Mouse (Mus musculus) heart, embryonic 16.5 days (tissue): ENCODE data around the gene Kcnk7. TPM values are rescaled to one million over a fixed set of nuclear protein-coding genes. Genes with fewer than 3 reads are reported as not detected.

Source experiments
- ATAC-seq: fragments of 200-750 bp; cut with Nextera tagmentation; replicated peaks from 2 replicates; pipeline ENCODE4 v1.8.0; 2017; ENCODE audit warnings: moderate number of reproducible peaks; ENCODE audit not compliant: insufficient read depth, low FRiP score; ENCODE audit errors: extremely low read depth
- H3K27ac ChIP-seq: fragments of 300-500 bp; sonication (generic); 2 replicates; pipeline ENCODE4 v1.5.1; 2014; ENCODE audit warnings: mild to moderate bottlenecking, low read length, control low read depth, moderate library complexity
- H3K27me3 ChIP-seq: fragments of 300-500 bp; sonication (generic); 2 replicates; pipeline ENCODE4 v1.6.1; 2014; ENCODE audit warnings: low read length, mixed read lengths; ENCODE audit not compliant: control insufficient read depth, insufficient read depth
- H3K36me3 ChIP-seq: fragments of 300-500 bp; sonication (generic); 2 replicates; pipeline ENCODE4 v1.6.1; 2014; ENCODE audit not compliant: control insufficient read depth, insufficient read depth
- H3K4me1 ChIP-seq: fragments of 300-500 bp; sonication (generic); 2 replicates; pipeline ENCODE4 v1.6.1; 2014; ENCODE audit warnings: low read length, mixed read lengths; ENCODE audit not compliant: control insufficient read depth, insufficient read depth
- H3K4me2 ChIP-seq: fragments of 300-500 bp; sonication (generic); 2 replicates; pipeline ENCODE4 v1.6.1; 2014; ENCODE audit warnings: low read depth, mild to moderate bottlenecking, control low read depth, low read length
- H3K4me3 ChIP-seq: fragments of 300-500 bp; sonication (generic); 2 replicates; pipeline ENCODE4 v1.5.1; 2014; ENCODE audit warnings: mild to moderate bottlenecking, control low read depth, low read length
- H3K9ac ChIP-seq: fragments of 300-500 bp; sonication (generic); 2 replicates; pipeline ENCODE4 v1.6.1; 2014; ENCODE audit warnings: low read length, control low read depth
- H3K9me3 ChIP-seq: fragments of 300-500 bp; sonication (generic); replicated peaks from 2 replicates; pipeline ENCODE4 v1.6.1; 2016; ENCODE audit warnings: low read length; ENCODE audit not compliant: control insufficient read depth
- WGBS: fragments of 180-500 bp; shearing (Covaris S2); extraction: QIAGEN DNeasy Blood & Tissue Kit; methylation state at CpG from one replicate; pipeline ENCODE4 v1.1.7; 2014; 5-methylcytosine and 5-hydroxymethylcytosine counted together
- polyA plus RNA-seq: library from polyadenylated mRNA; unstranded; fragments of >200 nt; fragmentation: Nextera tagmentation; extraction: Ambion mirVana; gene quantifications from 2 replicates; pipeline ENCODE4 v1.2.1, GENCODE M21; 2015

The Kcnk7 gene
- polyA plus RNA-seq, 1 experiment from 2014 or later, result 0.18 TPM

GRCm38 (mm10) chr19:5740320-5741317 lies 36.5 kb downstream of the Kcnk7 start, which contains the start of gene Ltbp3:
Gene Ltbp3 (plus strand): TSS chr19:5740904.
- 0 out of 2 replicates have a peak, but pooled peaks cover 4% of the 10 kb centered on the region for H3K27me3 ChIP-seq
- WGBS, result 37% methylated on average over 13 of the region's 14 CpGs

GRCm38 (mm10) chr19:5741641-5742240 lies 37.6 kb downstream of the Kcnk7 start:
- ATAC-seq, result peak; percentile 75
- H3K36me3 ChIP-seq, result no peaks in the 10 kb centered on the region
- peak overlapping the region; percentile 85 for H3K4me3 ChIP-seq
- peak overlapping the region; percentile 96 for H3K9ac ChIP-seq
- WGBS, result under 1% methylated on average over 53 of the region's 55 CpGs
- peak overlapping the region; percentile 95 for H3K27ac ChIP-seq
- peak overlapping the region; percentile 96 for H3K4me2 ChIP-seq
- H3K27me3 ChIP-seq, result 0 out of 2 replicates have a peak, but pooled peaks cover 4% of the 10 kb centered on the region
- no peaks in the 10 kb centered on the region for H3K9me3 ChIP-seq
- H3K4me1 ChIP-seq, result peaks cover 47% of the 10 kb centered on the region

More at GRCm38 (mm10) chr19:5740320-5741317, 36.5 kb downstream of the Kcnk7 start, which contains the start of gene Ltbp3:
- Histone ChIP-seq H3K36me3 (no peaks in the 10 kb centered on the region), H3K9me3 (no peaks in the 10 kb centered on the region), H3K4me2 (peak within 1 kb of the TSS; percentile 96), H3K4me1 (peaks cover 37% of the 10 kb centered on the region), H3K9ac (peak within 1 kb of the TSS; percentile 96), H3K27ac (peak within 1 kb of the TSS; percentile 95), H3K4me3 (peak within 1 kb of the TSS; percentile 85)
- peak; percentile 67 for ATAC-seq

GRCm38 (mm10) chr19:5742241-5742641 lies 38.1 kb downstream of the Kcnk7 start:
- peak; percentile 33 for ATAC-seq
- Histone ChIP-seq H3K9me3 (no peaks in the 10 kb centered on the region), H3K27ac (peak overlapping the region; percentile 95), H3K4me2 (peak overlapping the region; percentile 96), H3K9ac (peak overlapping the region; percentile 96), H3K4me3 (peak overlapping the region; percentile 85), H3K27me3 (0 out of 2 replicates have a peak, but pooled peaks cover 4% of the 10 kb centered on the region), H3K36me3 (no peaks in the 10 kb centered on the region), H3K4me1 (peaks cover 47% of the 10 kb centered on the region)
- WGBS, result under 1% methylated on average over 31 of the region's 32 CpGs

- peak overlapping the region; percentile 85; the same call in 1 of the 2 replicates for H3K4me3 ChIP-seq
- H3K36me3 ChIP-seq, result no peaks in the 10 kb centered on the region
- H3K4me1 ChIP-seq, result peaks cover 47% of the 10 kb centered on the region
- H3K27ac ChIP-seq, result no peak overlapping the region
- no peaks in the 10 kb centered on the region for H3K9me3 ChIP-seq
- H3K27me3 ChIP-seq, result peaks cover 8% of the 10 kb centered on the region
- ATAC-seq, result no peak
- peak overlapping the region; percentile 96 for H3K4me2 ChIP-seq
- peak overlapping the region; percentile 7; the same call in 1 of the 2 replicates for H3K9ac ChIP-seq
- WGBS, result 46% methylated on average over 5 of the region's 5 CpGs
These were observed 39.4 kb downstream of the Kcnk7 start for GRCm38 (mm10) chr19:5743576-5743975.

- 10% methylated on average over 36 of the region's 36 CpGs for WGBS
- Histone ChIP-seq H3K9me3 (no peaks in the 10 kb centered on the region), H3K27ac (no peak overlapping the region), H3K4me1 (peaks cover 34% of the 10 kb centered on the region), H3K27me3 (peaks cover 27% of the 10 kb centered on the region), H3K36me3 (no peaks in the 10 kb centered on the region), H3K4me3 (peak overlapping the region; percentile 32), H3K4me2 (peak overlapping the region; percentile 56), H3K9ac (peak overlapping the region; percentile 58)
- ATAC-seq, result no peak
These were observed 41.9 kb downstream of the Kcnk7 start for GRCm38 (mm10) chr19:5745756-5746710.

- Histone ChIP-seq H3K9me3 (no peaks in the 10 kb centered on the region), H3K27ac (no peak overlapping the region), H3K36me3 (no peaks in the 10 kb centered on the region), H3K27me3 (peaks cover 32% of the 10 kb centered on the region), H3K4me1 (peaks cover 35% of the 10 kb centered on the region), H3K9ac (no peak overlapping the region), H3K4me3 (no peak overlapping the region), H3K4me2 (no peak overlapping the region)
- 40% methylated on average over 12 of the region's 12 CpGs for WGBS
- ATAC-seq, result no peak
These were observed 42.8 kb downstream of the Kcnk7 start for GRCm38 (mm10) chr19:5746907-5747363.

GRCm38 (mm10) chr19:5749476-5749875 lies 45.3 kb downstream of the Kcnk7 start:
- H3K4me2 ChIP-seq, result no peak overlapping the region
- 80% methylated on average over 6 of the region's 6 CpGs for WGBS
- 0 out of 2 replicates have a peak, but pooled peaks cover 2% of the 10 kb centered on the region for H3K36me3 ChIP-seq
- H3K9ac ChIP-seq, result no peak overlapping the region
- H3K27me3 ChIP-seq, result peaks cover 32% of the 10 kb centered on the region
- no peak overlapping the region for H3K27ac ChIP-seq
- no peak for ATAC-seq
- H3K4me1 ChIP-seq, result peaks cover 18% of the 10 kb centered on the region
- H3K4me3 ChIP-seq, result no peak overlapping the region
- no peaks in the 10 kb centered on the region for H3K9me3 ChIP-seq

GRCm38 (mm10) chr19:5750951-5751350 lies 46.8 kb downstream of the Kcnk7 start:
- Histone ChIP-seq H3K36me3 (0 out of 2 replicates have a peak, but pooled peaks cover 2% of the 10 kb centered on the region), H3K27ac (no peak overlapping the region), H3K27me3 (peaks cover 31% of the 10 kb centered on the region), H3K4me2 (no peak overlapping the region), H3K4me3 (no peak overlapping the region), H3K4me1 (peaks cover 11% of the 10 kb centered on the region), H3K9me3 (no peaks in the 10 kb centered on the region), H3K9ac (no peak overlapping the region)
- 19% methylated on average over 22 of the region's 22 CpGs for WGBS
- ATAC-seq, result no peak
